Mouse (Mus musculus) kidney, postnatal 0 days (tissue): Measurements from ENCODE around the gene Galnt3. TPM values are rescaled to one million over a fixed set of nuclear protein-coding genes. Genes with fewer than 3 reads are reported as not detected.

Source experiments
- ATAC-seq: fragments of 200-750 bp; cut with Nextera tagmentation; replicated peaks from 2 replicates; pipeline ENCODE4 v1.8.0; 2017; ENCODE audit warnings: low read depth, moderate number of reproducible peaks, moderate TSS enrichment, moderate library complexity; ENCODE audit not compliant: low FRiP score
- DNase-seq: peaks from one replicate; pipeline ENCODE4 v3.0.0-alpha.2; 2016; ENCODE audit warnings: low spot score
- H3K27ac ChIP-seq: fragments of 300-500 bp; sonication (generic); 2 replicates; pipeline ENCODE4 v1.5.1; 2014; ENCODE audit warnings: mild to moderate bottlenecking
- H3K27me3 ChIP-seq: fragments of 300-500 bp; sonication (generic); 2 replicates; pipeline ENCODE4 v1.6.1; 2014; ENCODE audit warnings: low read length, mixed read lengths; ENCODE audit not compliant: insufficient read depth
- H3K36me3 ChIP-seq: fragments of 300-500 bp; sonication (generic); 2 replicates; pipeline ENCODE4 v1.6.1; 2014; ENCODE audit warnings: low read length, mixed read lengths; ENCODE audit not compliant: insufficient read depth
- H3K4me1 ChIP-seq: fragments of 300-500 bp; sonication (generic); replicated peaks from 2 replicates; pipeline ENCODE4 v1.6.1; 2014; ENCODE audit warnings: antibody characterized with exemption, low read length, mixed read lengths; ENCODE audit not compliant: insufficient read depth
- H3K4me2 ChIP-seq: fragments of 300-500 bp; sonication (generic); 2 replicates; pipeline ENCODE4 v1.6.1; 2014; ENCODE audit warnings: mild to moderate bottlenecking, low read length, moderate library complexity, mixed read lengths
- H3K4me3 ChIP-seq: fragments of 300-500 bp; sonication (generic); replicated peaks from 2 replicates; pipeline ENCODE4 v1.5.1; 2014; ENCODE audit warnings: low read depth, low read length
- H3K9ac ChIP-seq: fragments of 300-500 bp; sonication (generic); 2 replicates; pipeline ENCODE4 v1.6.1; 2014; ENCODE audit warnings: low read depth, low read length
- H3K9me3 ChIP-seq: fragments of 300-500 bp; sonication (generic); replicated peaks from 2 replicates; pipeline ENCODE4 v1.6.1; 2016; ENCODE audit warnings: low read length, inconsistent platforms, mixed read lengths
- CTCF ChIP-seq: IDR thresholded peaks from 2 replicates; pipeline ENCODE4 v1.5.1; 2016; ENCODE audit warnings: antibody characterized with exemption, low read depth, mild to moderate bottlenecking, moderate library complexity
- WGBS: fragments of 180-500 bp; shearing (Covaris S2); extraction: QIAGEN DNeasy Blood & Tissue Kit; methylation state at CpG from one replicate; pipeline ENCODE4 v1.1.7; 2014; 5-methylcytosine and 5-hydroxymethylcytosine counted together
- polyA plus RNA-seq: library from polyadenylated mRNA; unstranded; fragments of >200 nt; fragmentation: Nextera tagmentation; extraction: Ambion mirVana; gene quantifications from 2 replicates; pipeline ENCODE4 v1.2.1, GENCODE M21; 2015

Gene Galnt3
- polyA plus RNA-seq, 1 experiment from 2014 or later, result 15.3 TPM

DNA sequence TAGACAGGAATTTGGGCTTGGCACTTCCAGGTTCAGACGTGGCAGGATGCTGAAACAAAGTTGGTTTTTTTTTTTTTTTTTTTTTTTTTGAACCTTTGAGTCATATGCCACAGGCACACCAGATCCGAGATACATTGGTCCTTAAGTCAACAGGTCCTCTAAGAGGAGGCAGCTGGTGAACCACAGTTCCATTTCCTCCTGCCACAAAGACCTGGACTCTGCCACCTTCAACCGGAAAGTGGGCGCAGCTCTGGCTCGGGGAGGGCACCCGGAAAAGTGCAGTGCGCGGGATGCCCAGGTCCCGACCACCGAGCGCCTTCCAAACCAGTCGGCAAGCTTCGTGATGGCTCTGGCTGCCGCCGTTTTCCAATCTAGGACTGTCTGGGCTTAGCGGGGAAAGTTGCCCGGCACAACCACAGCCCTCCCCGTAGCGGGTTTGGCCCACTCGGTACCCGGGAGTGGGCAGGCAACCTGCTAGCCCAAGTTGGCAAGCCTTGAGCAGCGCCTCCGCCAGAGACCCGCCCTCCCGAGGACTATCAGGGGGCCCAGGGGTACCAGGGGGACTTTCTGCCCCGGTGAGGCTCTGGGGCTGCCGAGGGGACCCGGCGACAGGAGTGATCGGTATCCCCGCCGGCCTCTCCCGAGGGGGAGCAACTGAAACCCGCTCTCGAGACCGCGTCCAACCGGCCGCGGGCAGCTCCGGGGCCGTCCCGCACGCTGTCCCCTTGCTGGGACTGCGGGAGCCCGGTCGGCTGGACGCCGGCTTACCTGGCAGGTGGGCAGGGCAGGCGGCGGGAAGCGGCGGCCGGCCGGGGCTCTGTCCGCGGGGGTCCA lies 821 bp downstream of the Galnt3 start:
- WGBS, result under 1% methylated on average over 56 of the region's 57 CpGs
- H3K4me1 ChIP-seq, result 0 out of 2 replicates have a peak, but pooled peaks cover 4% of the 10 kb centered on the region

DNA sequence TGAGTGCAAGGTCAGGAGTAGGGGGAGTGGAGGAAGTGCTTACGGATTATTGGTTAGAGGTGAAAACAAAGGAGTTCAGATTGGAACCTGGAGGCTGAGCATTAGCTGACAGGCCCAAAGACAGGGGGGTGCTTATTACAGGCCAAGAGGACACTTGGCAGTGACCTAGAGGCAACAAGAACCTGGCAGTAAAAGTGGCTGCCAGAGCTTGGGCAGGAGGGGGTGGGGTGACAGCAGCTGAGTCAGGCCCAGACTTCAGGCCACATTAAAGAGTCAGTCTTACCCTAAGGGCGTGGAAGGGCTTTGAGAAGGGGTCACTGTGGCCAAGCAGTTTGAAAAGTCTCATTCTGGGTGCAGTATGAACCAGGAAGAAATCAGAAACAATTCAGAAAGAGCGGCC lies 7.1 kb downstream of the Galnt3 start:
- H3K4me3 ChIP-seq, result no peak overlapping the region
- 59% methylated on average over 3 of the region's 3 CpGs for WGBS
- H3K4me2 ChIP-seq, result no peak overlapping the region
- DNase-seq (no peak), ATAC-seq (peak; percentile 43)
- H3K27me3 ChIP-seq, result no peaks in the 10 kb centered on the region
- no peak overlapping the region for H3K27ac ChIP-seq
- H3K36me3 ChIP-seq, result no peaks in the 10 kb centered on the region
- no peaks in the 10 kb centered on the region for H3K4me1 ChIP-seq
- H3K9me3 ChIP-seq, result no peaks in the 10 kb centered on the region
- no peak for TF ChIP-seq CTCF
- no peak overlapping the region for H3K9ac ChIP-seq

More for the DNA sequence above, 821 bp downstream of the Galnt3 start:
- no peak for DNase-seq
- H3K27ac ChIP-seq, result peak overlapping the region; percentile 44
- H3K9me3 ChIP-seq, result no peaks in the 10 kb centered on the region
- ATAC-seq, result peak; percentile 65
- no peak for TF ChIP-seq CTCF
- H3K27me3 ChIP-seq, result peaks cover 11% of the 10 kb centered on the region; the same call in 1 of the 2 replicates
- H3K9ac ChIP-seq, result peak overlapping the region; percentile 74
- no peaks in the 10 kb centered on the region for H3K36me3 ChIP-seq
- H3K4me3 ChIP-seq, result peak overlapping the region; percentile 76
- H3K4me2 ChIP-seq, result peak overlapping the region; percentile 98

DNA sequence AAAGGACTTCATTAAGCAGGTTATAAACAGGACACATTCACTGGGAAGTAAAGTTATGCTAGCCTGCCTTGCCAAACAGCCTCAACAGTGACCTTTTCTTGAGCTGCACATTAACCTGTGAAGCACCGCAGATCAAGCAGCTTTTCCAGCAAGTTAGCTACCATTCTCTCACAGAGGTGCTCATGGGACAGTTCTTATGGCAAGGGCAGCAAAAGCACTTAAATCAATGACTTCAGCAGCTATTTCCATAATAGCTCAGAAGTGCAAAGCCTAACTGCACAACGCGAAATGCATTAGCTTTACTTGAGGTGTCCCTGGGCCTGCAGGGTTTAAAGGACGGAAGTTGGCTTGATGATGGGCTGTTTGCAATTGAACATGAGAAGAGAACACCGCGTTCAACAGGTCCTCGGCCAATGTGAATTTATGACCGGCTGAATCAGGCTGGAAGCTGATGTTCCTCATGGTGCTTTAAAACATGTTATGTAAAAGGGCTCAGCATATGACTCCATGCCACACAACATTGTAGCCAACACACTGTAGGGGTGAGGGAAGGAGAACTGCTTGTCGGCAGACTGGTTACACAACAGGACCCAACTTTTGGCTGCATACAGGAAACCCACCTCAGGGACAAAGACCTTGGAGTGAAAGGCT lies 16.8 kb downstream of the Galnt3 start:
- no peaks in the 10 kb centered on the region for H3K9me3 ChIP-seq
- WGBS, result 77% methylated on average over 9 of the region's 9 CpGs
- no peak overlapping the region for H3K4me3 ChIP-seq
- H3K4me1 ChIP-seq, result no peaks in the 10 kb centered on the region
- no peak for DNase-seq
- no peak for ATAC-seq
- H3K27ac ChIP-seq, result no peak overlapping the region
- H3K36me3 ChIP-seq, result no peaks in the 10 kb centered on the region
- no peak overlapping the region for H3K9ac ChIP-seq
- H3K27me3 ChIP-seq, result no peaks in the 10 kb centered on the region
- TF ChIP-seq CTCF, result no peak
- H3K4me2 ChIP-seq, result no peak overlapping the region

DNA sequence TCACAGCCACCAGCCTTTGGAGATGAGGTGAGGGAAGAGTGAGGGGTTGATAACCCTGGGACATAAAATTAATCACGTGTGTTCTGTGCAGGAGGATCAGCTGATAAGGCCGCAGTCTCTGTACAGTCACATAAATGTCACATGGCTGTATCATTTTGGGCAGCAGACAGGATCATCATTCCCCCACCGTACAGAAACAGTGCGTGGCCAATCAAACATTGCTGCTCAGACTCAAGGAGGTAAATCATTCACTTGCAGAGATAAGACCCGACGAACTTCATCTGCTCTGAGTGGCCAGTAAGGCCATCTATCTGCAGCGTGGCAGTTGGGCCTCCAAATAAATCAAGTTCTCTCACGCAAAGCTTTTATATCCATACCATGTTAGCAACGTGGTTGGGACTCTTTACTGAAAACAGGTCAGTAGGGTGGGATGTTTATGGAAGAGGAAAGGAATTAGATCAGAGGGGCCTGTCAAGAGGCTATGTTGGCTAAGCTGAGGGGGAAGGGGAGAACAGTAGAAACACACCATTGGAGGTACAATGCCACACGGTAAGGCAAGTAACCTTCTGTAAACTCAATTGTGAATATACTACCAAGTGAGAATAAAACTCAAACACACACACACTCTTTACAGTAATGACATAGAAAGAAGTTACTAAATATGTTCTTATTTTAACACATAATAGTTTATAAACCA lies 20.9 kb downstream of the Galnt3 start:
- no peaks in the 10 kb centered on the region for H3K36me3 ChIP-seq
- H3K9ac ChIP-seq, result no peak overlapping the region
- WGBS, result 42% methylated on average over 10 of the region's 10 CpGs
- H3K9me3 ChIP-seq, result no peaks in the 10 kb centered on the region
- no peak for DNase-seq
- no peaks in the 10 kb centered on the region for H3K27me3 ChIP-seq
- H3K27ac ChIP-seq, result no peak overlapping the region
- ATAC-seq, result no peak
- no peaks in the 10 kb centered on the region for H3K4me1 ChIP-seq
- H3K4me3 ChIP-seq, result no peak overlapping the region
- no peak for TF ChIP-seq CTCF
- no peak overlapping the region for H3K4me2 ChIP-seq

DNA sequence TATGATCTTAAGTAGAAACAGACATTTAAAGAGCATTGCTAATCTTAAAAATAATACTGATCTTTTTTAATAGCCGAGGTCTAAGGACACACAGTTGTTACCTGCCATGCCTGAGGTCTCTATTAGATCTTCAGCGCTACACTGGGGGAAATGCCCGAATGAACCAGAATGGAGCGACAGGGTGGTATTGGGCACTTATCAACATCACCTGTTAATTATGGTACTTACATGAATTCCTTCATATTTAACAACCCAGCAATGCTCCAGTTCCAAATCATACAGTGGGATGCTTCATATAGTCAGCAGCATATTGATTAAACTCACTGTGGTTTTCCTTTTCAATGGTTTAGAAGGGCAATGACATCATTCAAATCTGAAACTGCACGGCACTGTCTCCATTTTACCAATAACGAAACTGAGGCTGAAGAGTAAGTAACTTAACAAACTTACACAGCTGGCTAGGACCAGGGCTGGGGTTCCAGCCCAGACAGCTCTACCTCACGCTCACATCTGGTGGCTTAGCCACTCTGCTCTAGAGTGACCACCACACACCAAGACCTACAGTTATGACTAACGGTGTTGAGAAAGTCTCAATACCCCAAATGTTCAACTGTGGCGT lies 23.0 kb downstream of the Galnt3 start:
- 95% methylated on average over 9 of the region's 9 CpGs for WGBS

More for the DNA sequence above, 23.0 kb downstream of the Galnt3 start:
- H3K36me3 ChIP-seq, result no peaks in the 10 kb centered on the region
- H3K4me2 ChIP-seq, result no peak overlapping the region
- no peaks in the 10 kb centered on the region for H3K27me3 ChIP-seq
- H3K4me1 ChIP-seq, result no peaks in the 10 kb centered on the region
- no peak overlapping the region for H3K27ac ChIP-seq
- no peak overlapping the region for H3K9ac ChIP-seq
- H3K9me3 ChIP-seq, result no peaks in the 10 kb centered on the region
- ATAC-seq (no peak), DNase-seq (no peak)
- H3K4me3 ChIP-seq, result no peak overlapping the region
- no peak for TF ChIP-seq CTCF
